Mouse (Mus musculus) cerebellum, postnatal 25 days (tissue): ENCODE measurements around the gene Lrrc59.
"Not testable (repeated sequence)": the region's sequence is repeated elsewhere in the genome, so short reads cannot be mapped to it uniquely, and the experiment has no call there.

Experiments used
- DNase-seq, 2 experiments: peaks; one replicate each; pipeline ENCODE4 v3.0.0; 2021; ENCODE audit warnings: mixed read lengths in 2 of 2

Gene Lrrc59

GRCm38 (mm10) chr11:94632988-94633387 is 3.4 kb downstream of the Lrrc59 start:
- no peak for DNase-seq

GRCm38 (mm10) chr11:94634431-94634830 is 4.9 kb downstream of the Lrrc59 start:
- no peak for DNase-seq

- no peak for DNase-seq
Measured at GRCm38 (mm10) chr11:94644461-94645219, 15.1 kb downstream of the Lrrc59 start.

- no peak for DNase-seq
Measured at GRCm38 (mm10) chr11:94646457-94646856, 16.9 kb downstream of the Lrrc59 start.

GRCm38 (mm10) chr11:94651241-94651640 is 21.7 kb downstream of the Lrrc59 start:
- not testable (repeated sequence) for DNase-seq

- DNase-seq = no peak
Measured at GRCm38 (mm10) chr11:94652973-94653372, 23.4 kb downstream of the Lrrc59 start.

GRCm38 (mm10) chr11:94653663-94654436 is 24.3 kb downstream of the Lrrc59 start, which contains the start of the genes Mrpl27 and Eme1:
Gene Mrpl27 (plus strand): TSS chr11:94653767.
Gene Eme1 (minus strand): TSS chr11:94653964.
- DNase-seq = peak; percentile 89 to 90

- no peak for DNase-seq
Measured at GRCm38 (mm10) chr11:94661344-94661743, 31.8 kb downstream of the Lrrc59 start.

- no peak for DNase-seq
Measured at GRCm38 (mm10) chr11:94665281-94665680, 35.7 kb downstream of the Lrrc59 start.

- DNase-seq = no peak
Measured at GRCm38 (mm10) chr11:94674984-94675383, 45.4 kb downstream of the Lrrc59 start.

- DNase-seq = peak; percentile 43 to 62
Measured at GRCm38 (mm10) chr11:94675446-94675845, 45.9 kb downstream of the Lrrc59 start.

GRCm38 (mm10) chr11:94676308-94676707 is 46.7 kb downstream of the Lrrc59 start:
- no peak for DNase-seq

GRCm38 (mm10) chr11:94676754-94677606 is 47.4 kb downstream of the Lrrc59 start, which contains the start of gene Xylt2:
Gene Xylt2 (minus strand): TSS chr11:94677515.
- peak; percentile 90 to 94 for DNase-seq

- DNase-seq = no peak
Measured at GRCm38 (mm10) chr11:94677607-94678145, 48.1 kb downstream of the Lrrc59 start.

- no peak for DNase-seq
Measured at GRCm38 (mm10) chr11:94680639-94681038, 51.1 kb downstream of the Lrrc59 start.

GRCm38 (mm10) chr11:94681640-94682039 is 52.1 kb downstream of the Lrrc59 start:
- no peak for DNase-seq

GRCm38 (mm10) chr11:94682427-94682826 is 52.9 kb downstream of the Lrrc59 start:
- DNase-seq = no peak

GRCm38 (mm10) chr11:94687178-94687577 is 57.6 kb downstream of the Lrrc59 start:
- no peak for DNase-seq

- not testable (repeated sequence) for DNase-seq
Measured at GRCm38 (mm10) chr11:94692502-94692901, 62.9 kb downstream of the Lrrc59 start.
